Mouse (Mus musculus) testis, adult 2 months (tissue): ENCODE measurements at regions not wholly inside any gene's neighbourhood (a gene's known extent, or its start where the extent isn't known, plus 50 kb on each side); places are given as distances from the start of the nearest gene placed in this dataset.

Experiments used
- CTCF ChIP-seq: fragments of 200-500 bp; IDR thresholded peaks from 2 replicates; pipeline ENCODE4 v1.5.1; 2012; ENCODE audit warnings: low read depth, mild to moderate bottlenecking, inconsistent platforms, low read length, moderate library complexity; ENCODE audit not compliant: control insufficient read depth, insufficient read depth, insufficient replicate concordance
- POLR2A ChIP-seq: fragments of 200-500 bp; IDR thresholded peaks from 2 replicates; pipeline ENCODE4 v1.6.1; 2012; ENCODE audit warnings: low read depth, mild to moderate bottlenecking, inconsistent platforms, low read length, moderate library complexity; ENCODE audit not compliant: control insufficient read depth

DNA sequence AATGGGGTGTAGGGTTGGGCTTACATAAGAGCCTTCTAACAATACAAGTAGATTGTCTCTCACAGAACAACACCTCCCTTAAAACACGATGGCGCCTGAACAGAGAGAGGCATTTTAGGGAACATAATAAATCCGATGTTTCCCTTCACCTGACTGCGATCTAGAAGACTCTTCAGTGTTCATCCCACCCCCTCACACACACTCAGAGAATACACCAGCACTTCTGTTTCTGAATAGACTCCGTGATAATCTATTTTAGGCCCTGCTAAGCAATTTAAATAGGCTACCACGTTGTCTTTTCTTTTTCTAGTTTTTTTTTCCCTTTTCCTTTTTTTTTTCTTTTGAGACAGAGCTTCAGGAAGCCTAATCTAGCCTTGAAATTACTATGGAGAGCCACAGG, 63.1 kb upstream of the Auts2 start:
- TF ChIP-seq POLR2A: no peak
- TF ChIP-seq CTCF: no peak
